Mouse (Mus musculus) erythroblast, embryonic 14.5 days (primary cell): ENCODE results near the gene Adam33. TPM values are rescaled to one million over a fixed set of nuclear protein-coding genes. Genes with fewer than 3 reads are reported as not detected.

Experiments
- H3K27me3 ChIP-seq: 2 replicates; pipeline ENCODE4 v1.6.1; 2012; ENCODE audit warnings: inconsistent platforms; ENCODE audit not compliant: control insufficient read depth
- H3K36me3 ChIP-seq: 2 replicates; pipeline ENCODE4 v1.6.1; 2012; ENCODE audit warnings: mild to moderate bottlenecking, inconsistent platforms; ENCODE audit not compliant: control insufficient read depth
- H3K4me1 ChIP-seq: 2 replicates; pipeline ENCODE4 v1.6.1; 2012; ENCODE audit warnings: inconsistent platforms; ENCODE audit not compliant: control insufficient read depth
- H3K4me3 ChIP-seq: replicated peaks from 2 replicates; pipeline ENCODE3; 2012; ENCODE audit warnings: moderate library complexity, mild to moderate bottlenecking, inconsistent platforms
- H3K9me3 ChIP-seq: 2 replicates; pipeline ENCODE4 v1.6.1; 2012; ENCODE audit warnings: low read length, inconsistent platforms, mixed read lengths; ENCODE audit not compliant: control insufficient read depth
- GATA1 ChIP-seq: IDR thresholded peaks from 2 replicates; pipeline ENCODE4 v1.6.1; 2012; ENCODE audit warnings: low read length, inconsistent platforms, mixed read lengths
- TAL1 ChIP-seq: IDR thresholded peaks from 3 replicates; pipeline ENCODE4 v1.6.1; 2012; ENCODE audit warnings: low read length, inconsistent platforms, mixed read lengths
- polyA plus RNA-seq: library from polyadenylated mRNA; stranded (reverse); fragments of >175 nt; gene quantifications from 2 replicates; pipeline ENCODE4 v1.2.3, GENCODE M21; 2012

Gene Adam33
- polyA plus RNA-seq, 1 experiment = 0.04 TPM

DNA sequence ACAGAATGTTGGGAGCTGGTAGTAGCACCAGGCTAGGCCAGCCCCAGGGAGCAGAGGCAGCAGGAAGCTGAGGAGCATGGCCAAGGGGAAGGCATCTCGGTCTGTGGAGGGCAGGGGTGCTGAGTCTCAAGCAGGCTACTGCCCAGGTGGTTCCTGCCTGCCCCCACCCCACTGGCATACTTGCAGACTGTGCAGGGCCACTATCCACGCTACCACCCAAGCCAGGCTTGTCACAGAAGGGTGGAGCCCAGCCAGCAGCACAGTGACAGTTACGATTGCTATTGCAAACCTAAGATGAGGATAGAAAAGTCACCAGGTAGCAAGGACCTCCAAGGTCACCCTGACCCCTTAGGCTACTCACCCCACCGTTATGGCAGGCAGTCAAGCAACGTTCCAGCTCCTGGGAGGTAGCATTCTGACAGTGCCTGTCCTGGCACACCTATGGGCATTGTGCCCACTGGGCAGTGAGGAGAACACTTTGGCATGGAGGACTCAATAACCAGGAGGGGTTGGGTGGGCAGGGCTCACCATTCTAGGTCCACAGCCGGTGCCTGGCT lies 10.7 kb downstream of the Adam33 start:
- Histone ChIP-seq H3K9me3 (peaks cover 3% of the 10 kb centered on the region; the same call in 1 of the 2 replicates), H3K4me3 (no peak overlapping the region), H3K27me3 (peaks cover 83% of the 10 kb centered on the region), H3K4me1 (peaks cover 51% of the 10 kb centered on the region), H3K36me3 (no peaks in the 10 kb centered on the region)
- no peak for TF ChIP-seq GATA1

DNA sequence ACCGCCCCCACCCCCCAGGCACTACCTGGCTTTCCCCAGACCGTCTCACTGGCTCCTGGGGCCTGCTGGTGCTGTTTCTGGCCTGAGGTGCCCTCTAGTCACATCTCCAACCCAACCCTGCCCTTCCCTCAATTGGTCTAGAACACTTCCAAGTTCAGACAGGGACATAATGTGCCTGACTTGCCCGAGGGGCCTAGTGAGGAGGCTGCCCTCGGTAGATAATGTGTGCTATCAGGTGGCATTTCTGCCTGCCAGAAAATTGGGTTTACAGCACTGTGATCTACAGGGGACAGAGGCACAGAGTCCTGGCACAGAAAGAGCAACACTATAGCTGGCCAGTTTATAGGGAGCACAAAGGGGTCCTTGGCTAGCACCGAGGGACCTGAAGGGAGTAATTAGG lies 11.6 kb downstream of the Adam33 start:
- H3K27me3 ChIP-seq = peaks cover 85% of the 10 kb centered on the region
- no peaks in the 10 kb centered on the region for H3K36me3 ChIP-seq
- H3K4me1 ChIP-seq = peaks cover 51% of the 10 kb centered on the region
- TF ChIP-seq TAL1 = 0 out of 3 replicates have a peak, but pooled peaks have one; percentile 4
- no peak for TF ChIP-seq GATA1
- H3K9me3 ChIP-seq = peaks cover 3% of the 10 kb centered on the region; the same call in 1 of the 2 replicates
- no peak overlapping the region for H3K4me3 ChIP-seq

DNA sequence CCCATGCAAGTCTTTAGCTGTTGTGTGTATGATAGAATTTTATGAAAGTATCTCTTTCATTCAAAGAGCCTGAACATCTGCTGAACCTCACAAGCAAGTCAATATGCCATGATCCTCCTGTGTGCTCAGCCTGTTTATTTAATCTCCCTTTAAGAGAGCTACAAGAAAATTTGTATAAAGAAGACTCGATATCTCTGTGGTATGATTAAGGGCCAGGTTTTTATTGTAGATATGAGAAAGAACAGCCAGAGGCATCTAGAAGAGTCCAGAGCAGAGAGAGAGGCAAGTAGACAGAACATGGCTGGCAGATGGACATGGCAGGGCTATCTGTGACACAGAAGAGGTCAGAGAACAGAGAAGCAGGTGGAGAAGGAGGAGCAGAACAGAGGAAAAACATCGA lies 17.6 kb downstream of the Adam33 start:
- no peaks in the 10 kb centered on the region for H3K36me3 ChIP-seq
- H3K4me1 ChIP-seq = peaks cover 20% of the 10 kb centered on the region
- H3K27me3 ChIP-seq = peaks cover 66% of the 10 kb centered on the region
- H3K4me3 ChIP-seq = no peak overlapping the region
- no peaks in the 10 kb centered on the region; the same call in 1 of the 2 replicates for H3K9me3 ChIP-seq
- TF ChIP-seq TAL1 (no peak), GATA1 (no peak)

DNA sequence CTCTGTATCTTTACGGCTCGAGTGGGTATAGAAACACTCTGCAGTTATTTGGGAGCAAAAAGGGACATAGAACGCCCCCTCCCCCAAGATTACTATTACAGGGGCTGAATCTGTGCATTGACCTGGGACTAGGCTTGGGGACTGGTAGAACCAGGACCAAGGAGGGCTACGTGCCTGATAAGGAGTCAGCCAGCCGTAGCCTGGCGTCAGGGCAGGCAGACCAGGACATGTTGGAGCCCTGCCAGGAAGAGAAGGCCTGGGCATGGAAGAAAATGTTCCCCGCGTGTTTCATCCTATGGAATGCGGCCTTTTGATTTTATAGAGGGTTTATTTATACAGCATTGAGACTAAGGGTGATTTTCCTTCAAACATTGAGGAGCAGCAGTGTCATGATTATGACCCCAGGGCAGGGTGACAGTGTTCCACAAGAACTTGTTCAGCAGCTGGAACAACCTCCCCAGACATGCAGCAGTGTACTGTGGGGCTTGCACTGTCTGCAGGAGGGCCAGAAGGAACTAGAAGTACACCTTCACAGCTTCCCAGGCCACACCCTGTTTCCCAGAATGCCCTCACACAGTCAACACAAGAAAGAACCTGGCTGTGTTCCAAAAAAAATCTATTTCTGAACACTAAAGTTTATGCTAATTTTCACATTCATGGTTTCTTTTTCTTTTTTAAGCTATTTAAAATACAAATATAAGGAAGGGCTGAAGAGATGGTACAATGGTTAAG lies 18.5 kb downstream of the Adam33 start:
- Histone ChIP-seq H3K27me3 (peaks cover 66% of the 10 kb centered on the region), H3K4me3 (no peak overlapping the region), H3K9me3 (no peaks in the 10 kb centered on the region; the same call in 1 of the 2 replicates), H3K4me1 (peaks cover 20% of the 10 kb centered on the region), H3K36me3 (no peaks in the 10 kb centered on the region)
- TF ChIP-seq TAL1 (no peak), GATA1 (no peak)

DNA sequence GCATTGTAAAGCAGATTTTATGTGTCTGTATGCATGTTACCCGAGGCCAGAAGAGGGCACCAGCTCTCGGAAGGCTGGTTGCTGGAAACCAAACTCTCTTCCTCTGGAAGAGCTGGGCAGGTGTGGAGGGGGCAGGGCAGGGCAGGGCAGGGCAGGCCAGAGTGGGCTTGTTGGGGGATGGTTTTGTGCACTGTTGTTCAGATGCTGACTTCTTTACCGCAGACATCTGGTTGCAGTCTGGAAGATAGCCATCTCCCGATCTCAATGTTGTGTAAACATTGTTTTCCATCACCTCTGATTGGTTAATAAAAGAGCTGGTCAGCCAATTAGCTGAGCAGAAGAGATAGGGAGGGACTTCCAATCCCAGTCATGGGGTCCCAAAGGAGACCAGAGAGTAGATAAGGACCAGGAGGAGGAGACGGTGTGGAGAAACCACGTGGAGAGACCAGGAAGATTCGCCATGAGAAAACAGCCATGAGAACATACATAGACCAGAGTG lies 19.2 kb downstream of the Adam33 start:
- Histone ChIP-seq H3K4me1 (peaks cover 20% of the 10 kb centered on the region), H3K36me3 (no peaks in the 10 kb centered on the region), H3K9me3 (no peaks in the 10 kb centered on the region; the same call in 1 of the 2 replicates), H3K27me3 (peaks cover 71% of the 10 kb centered on the region), H3K4me3 (no peak overlapping the region)
- no peak for TF ChIP-seq TAL1
- TF ChIP-seq GATA1 = no peak

DNA sequence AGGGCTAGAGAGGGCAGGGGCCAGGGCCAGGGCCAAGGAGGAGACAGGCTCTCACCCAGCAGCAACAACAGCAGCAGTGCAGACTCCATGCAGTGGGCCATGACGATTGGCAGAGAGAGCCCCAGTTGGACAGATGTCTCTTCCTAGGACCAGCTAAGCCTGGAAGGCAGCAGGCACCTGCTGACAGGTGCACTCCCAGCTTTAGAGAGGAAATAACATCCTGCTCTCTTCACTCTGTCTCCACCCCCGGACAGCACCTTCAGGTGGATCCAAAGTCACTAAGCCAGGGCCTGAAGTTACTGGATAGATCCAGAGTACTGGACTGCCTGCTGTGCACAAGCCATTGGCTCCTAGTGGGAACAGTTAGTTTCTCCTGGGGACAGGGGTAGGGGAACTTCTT lies 20.6 kb downstream of the Adam33 start, which contains the start of gene Gfra4:
Gfra4 (minus strand) TSS at position 101 of the 400 bp plus-strand sequence.
- Histone ChIP-seq H3K4me3 (no peak within 1 kb of the TSS), H3K4me1 (peaks cover 20% of the 10 kb centered on the region), H3K36me3 (no peaks in the 10 kb centered on the region), H3K9me3 (no peaks in the 10 kb centered on the region; the same call in 1 of the 2 replicates), H3K27me3 (peaks cover 80% of the 10 kb centered on the region)
- TF ChIP-seq TAL1 (no peak), GATA1 (no peak)

DNA sequence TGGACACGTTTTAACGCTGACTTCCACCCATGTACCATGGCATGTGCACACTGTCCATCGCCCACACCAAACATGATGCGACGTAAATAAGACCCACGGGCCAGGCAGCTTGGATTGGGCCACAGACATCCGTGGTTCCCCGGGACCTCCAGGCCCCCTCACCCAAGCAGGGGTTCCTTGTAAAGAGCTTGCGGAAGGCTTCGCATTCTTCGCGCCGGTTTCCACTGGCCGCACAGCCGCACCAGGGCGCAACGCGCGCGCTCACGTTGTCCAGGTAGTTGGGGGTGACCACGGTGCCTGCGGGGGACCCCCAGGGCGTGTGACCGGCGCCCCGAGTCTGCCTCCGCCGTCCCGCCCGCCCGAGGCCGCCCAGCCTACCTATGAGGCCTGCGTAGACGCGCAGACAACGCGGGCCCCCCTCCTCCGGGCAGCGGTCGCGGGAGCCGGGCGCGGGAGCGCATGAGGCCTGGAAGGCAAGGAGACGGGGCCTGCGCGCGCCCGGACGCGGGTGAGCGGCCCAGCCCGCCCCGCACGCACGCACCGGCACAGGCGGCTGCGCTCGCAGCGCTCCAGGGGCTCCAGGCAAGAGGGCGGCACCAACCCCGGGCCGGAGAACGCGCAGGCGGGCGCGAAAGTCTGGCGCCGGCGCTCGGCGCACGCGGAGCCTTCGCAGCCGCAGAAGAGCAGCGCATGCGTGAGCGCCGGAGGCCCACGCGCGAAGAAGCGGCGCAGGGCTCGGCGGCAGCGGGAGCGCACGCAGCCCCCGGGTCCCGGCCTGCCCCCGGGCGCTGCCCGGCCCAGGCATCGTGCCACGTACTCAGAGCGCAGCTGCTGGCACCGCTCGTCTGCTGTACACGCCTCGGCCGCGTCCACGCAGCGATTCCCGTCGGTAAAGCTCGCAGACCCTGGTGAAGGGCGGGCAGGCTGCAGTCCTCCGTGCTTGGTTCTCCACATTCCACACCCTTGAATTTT lies 22.5 kb downstream of the Adam33 start:
- TF ChIP-seq TAL1 = no peak
- no peak for TF ChIP-seq GATA1
- Histone ChIP-seq H3K9me3 (no peaks in the 10 kb centered on the region; the same call in 1 of the 2 replicates), H3K4me1 (peaks cover 15% of the 10 kb centered on the region), H3K4me3 (no peak overlapping the region), H3K27me3 (peaks cover 84% of the 10 kb centered on the region), H3K36me3 (no peaks in the 10 kb centered on the region)

DNA sequence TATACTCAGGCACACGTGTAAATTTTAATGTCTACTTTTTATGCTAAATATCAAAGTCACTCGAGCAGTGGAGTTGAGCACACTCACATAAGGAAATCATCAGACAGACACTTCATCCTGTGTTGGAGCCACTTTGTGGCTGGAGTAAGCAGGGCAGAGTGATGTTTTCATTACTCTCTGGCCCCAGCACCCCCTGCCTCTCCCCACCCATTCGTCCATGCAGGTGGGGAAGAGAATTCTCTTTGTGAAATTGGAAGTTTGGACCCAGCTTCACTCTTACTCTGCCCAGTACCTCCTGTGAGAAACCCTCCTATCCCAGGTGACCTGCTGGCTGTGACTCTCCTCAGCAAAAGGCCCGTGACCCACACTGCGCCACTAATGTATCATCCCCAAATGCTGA lies 24.9 kb downstream of the Adam33 start:
- TF ChIP-seq GATA1 (no peak), TAL1 (no peak)

More for the DNA sequence above, 24.9 kb downstream of the Adam33 start:
- Histone ChIP-seq H3K4me3 (no peak overlapping the region), H3K4me1 (peaks cover 3% of the 10 kb centered on the region), H3K36me3 (no peaks in the 10 kb centered on the region), H3K27me3 (peaks cover 93% of the 10 kb centered on the region), H3K9me3 (no peaks in the 10 kb centered on the region; the same call in 1 of the 2 replicates)
